Mouse (Mus musculus) spleen, adult 2 months (tissue): Measurements from ENCODE around the gene Mlf2.

Experiments used
- CTCF ChIP-seq: fragments of 200-500 bp; IDR thresholded peaks from 2 replicates; pipeline ENCODE4 v1.5.1; 2011; ENCODE audit warnings: mild to moderate bottlenecking, inconsistent platforms; ENCODE audit not compliant: insufficient read depth, insufficient read length, insufficient replicate concordance; ENCODE audit errors: extremely low read depth
- POLR2A ChIP-seq: fragments of 200-500 bp; IDR thresholded peaks from 2 replicates; pipeline ENCODE4 v1.6.1; 2011; ENCODE audit warnings: low read depth, low read length, inconsistent platforms

DNA sequence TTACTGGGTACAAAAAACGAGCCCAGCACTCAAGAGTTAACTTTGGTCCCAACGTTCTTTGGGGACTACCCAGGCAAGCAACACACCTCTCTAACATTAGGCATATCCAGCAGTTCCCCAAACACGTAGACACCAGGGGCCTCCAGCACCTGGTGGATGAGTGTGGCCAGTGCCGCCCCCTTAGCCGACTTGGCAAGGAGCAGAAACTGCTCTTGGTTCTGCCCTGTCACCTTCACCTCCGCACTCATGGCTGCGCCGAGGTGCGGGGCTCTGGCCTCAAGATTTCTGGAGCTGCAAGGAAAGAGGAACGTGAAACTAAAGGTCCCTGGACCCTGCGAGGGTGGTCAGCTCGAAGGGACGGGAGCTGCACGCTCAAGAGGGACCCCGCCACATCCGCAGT lies 33.5 kb downstream of the Mlf2 start:
- TF ChIP-seq CTCF (no peak), POLR2A (no peak)
